Mouse (Mus musculus): Measurements from ENCODE around the gene Cep170. TPM values are rescaled to one million over a fixed set of nuclear protein-coding genes. Genes with fewer than 3 reads are reported as not detected.
A peak's percentile ranks its signal among the peaks of the same experiment; 100 is the strongest.

Gene Cep170
- polyA plus RNA-seq, 1 experiment from 2014 or later, result 17.9 TPM

- Histone ChIP-seq H3K27ac (ENCODE audit: low read length) (no peak overlapping the region), H3K4me2 (ENCODE audit: low read depth, low read length) (no peak overlapping the region), H3K27me3 (ENCODE audit: control insufficient read depth, insufficient read depth, low read depth, low read length) (no peaks in the 10 kb centered on the region), H3K36me3 (ENCODE audit: control insufficient read depth, insufficient read depth, low read length) (no peaks in the 10 kb centered on the region; the same call in 1 of the 2 replicates), H3K4me1 (replicated peaks; ENCODE audit: control insufficient read depth, insufficient read depth, low read length) (no peaks in the 10 kb centered on the region), H3K9ac (ENCODE audit: low read length) (no peak overlapping the region), H3K9me3 (ENCODE audit: control insufficient read depth, low read length) (no peaks in the 10 kb centered on the region), H3K4me3 (ENCODE audit: low read length) (no peak overlapping the region)
- peak; percentile 26; the same call in 1 of the 2 replicates for ATAC-seq (ENCODE audit: low read depth)
- WGBS, result 78% methylated on average over 4 of the region's 4 CpGs
Observed at GRCm38 (mm10) chr1:176827365-176827764, 13.5 kb upstream of the Cep170 start.

GRCm38 (mm10) chr1:176826931-176827330, 13.1 kb upstream of the Cep170 start:
- 86% methylated on average over 4 of the region's 4 CpGs for WGBS
- Histone ChIP-seq H3K4me2 (ENCODE audit: low read depth, low read length) (no peak overlapping the region), H3K9me3 (ENCODE audit: control insufficient read depth, low read length) (no peaks in the 10 kb centered on the region), H3K9ac (ENCODE audit: low read length) (no peak overlapping the region), H3K36me3 (ENCODE audit: control insufficient read depth, insufficient read depth, low read length) (no peaks in the 10 kb centered on the region; the same call in 1 of the 2 replicates), H3K4me3 (ENCODE audit: low read length) (no peak overlapping the region), H3K27ac (ENCODE audit: low read length) (no peak overlapping the region), H3K4me1 (replicated peaks; ENCODE audit: control insufficient read depth, insufficient read depth, low read length) (no peaks in the 10 kb centered on the region), H3K27me3 (ENCODE audit: control insufficient read depth, insufficient read depth, low read depth, low read length) (no peaks in the 10 kb centered on the region)
- ATAC-seq (ENCODE audit: low read depth), result no peak

GRCm38 (mm10) chr1:176826186-176826585, 12.3 kb upstream of the Cep170 start:
- H3K4me2 ChIP-seq (ENCODE audit: low read depth, low read length), result no peak overlapping the region
- H3K4me3 ChIP-seq (ENCODE audit: low read length), result no peak overlapping the region
- H3K4me1 ChIP-seq (replicated peaks; ENCODE audit: control insufficient read depth, insufficient read depth, low read length), result no peaks in the 10 kb centered on the region
- no peaks in the 10 kb centered on the region for H3K9me3 ChIP-seq (ENCODE audit: control insufficient read depth, low read length)
- ATAC-seq (ENCODE audit: low read depth), result no peak
- H3K9ac ChIP-seq (ENCODE audit: low read length), result no peak overlapping the region
- H3K36me3 ChIP-seq (ENCODE audit: control insufficient read depth, insufficient read depth, low read length), result no peaks in the 10 kb centered on the region; the same call in 1 of the 2 replicates
- WGBS, result 79% methylated on average over 11 of the region's 11 CpGs
- H3K27ac ChIP-seq (ENCODE audit: low read length), result no peak overlapping the region
- no peaks in the 10 kb centered on the region for H3K27me3 ChIP-seq (ENCODE audit: control insufficient read depth, insufficient read depth, low read depth, low read length)

GRCm38 (mm10) chr1:176825084-176825483, 11.2 kb upstream of the Cep170 start:
- 93% methylated on average over 4 of the region's 4 CpGs for WGBS
- H3K27me3 ChIP-seq (ENCODE audit: control insufficient read depth, insufficient read depth, low read depth, low read length), result no peaks in the 10 kb centered on the region
- ATAC-seq (ENCODE audit: low read depth), result no peak

GRCm38 (mm10) chr1:176824611-176825010, 10.7 kb upstream of the Cep170 start:
- H3K4me3 ChIP-seq (ENCODE audit: low read length), result no peak overlapping the region
- no peak overlapping the region for H3K9ac ChIP-seq (ENCODE audit: low read length)
- H3K4me2 ChIP-seq (ENCODE audit: low read depth, low read length), result no peak overlapping the region
- H3K4me1 ChIP-seq (replicated peaks; ENCODE audit: control insufficient read depth, insufficient read depth, low read length), result no peaks in the 10 kb centered on the region
- ATAC-seq (ENCODE audit: low read depth), result no peak
- no peaks in the 10 kb centered on the region; the same call in 1 of the 2 replicates for H3K36me3 ChIP-seq (ENCODE audit: control insufficient read depth, insufficient read depth, low read length)
- 85% methylated on average over 6 of the region's 6 CpGs for WGBS
- H3K9me3 ChIP-seq (ENCODE audit: control insufficient read depth, low read length), result no peaks in the 10 kb centered on the region
- H3K27ac ChIP-seq (ENCODE audit: low read length), result no peak overlapping the region
- no peaks in the 10 kb centered on the region for H3K27me3 ChIP-seq (ENCODE audit: control insufficient read depth, insufficient read depth, low read depth, low read length)

More at GRCm38 (mm10) chr1:176825084-176825483, 11.2 kb upstream of the Cep170 start:
- Histone ChIP-seq H3K27ac (ENCODE audit: low read length) (no peak overlapping the region), H3K36me3 (ENCODE audit: control insufficient read depth, insufficient read depth, low read length) (no peaks in the 10 kb centered on the region; the same call in 1 of the 2 replicates), H3K4me3 (ENCODE audit: low read length) (no peak overlapping the region), H3K9me3 (ENCODE audit: control insufficient read depth, low read length) (no peaks in the 10 kb centered on the region), H3K9ac (ENCODE audit: low read length) (no peak overlapping the region), H3K4me2 (ENCODE audit: low read depth, low read length) (no peak overlapping the region), H3K4me1 (replicated peaks; ENCODE audit: control insufficient read depth, insufficient read depth, low read length) (no peaks in the 10 kb centered on the region)

- Histone ChIP-seq H3K36me3 (ENCODE audit: control insufficient read depth, insufficient read depth, low read length) (no peaks in the 10 kb centered on the region; the same call in 1 of the 2 replicates), H3K27ac (ENCODE audit: low read length) (no peak overlapping the region), H3K4me3 (ENCODE audit: low read length) (no peak overlapping the region), H3K27me3 (ENCODE audit: control insufficient read depth, insufficient read depth, low read depth, low read length) (no peaks in the 10 kb centered on the region), H3K4me2 (ENCODE audit: low read depth, low read length) (no peak overlapping the region), H3K4me1 (replicated peaks; ENCODE audit: control insufficient read depth, insufficient read depth, low read length) (no peaks in the 10 kb centered on the region), H3K9me3 (ENCODE audit: control insufficient read depth, low read length) (no peaks in the 10 kb centered on the region), H3K9ac (ENCODE audit: low read length) (no peak overlapping the region)
- 63% methylated on average over 8 of the region's 8 CpGs for WGBS
- no peak; the same call in 1 of the 2 replicates for ATAC-seq (ENCODE audit: low read depth)
Observed at GRCm38 (mm10) chr1:176823889-176824288, 10.0 kb upstream of the Cep170 start.

GRCm38 (mm10) chr1:176822949-176823348, 9.1 kb upstream of the Cep170 start:
- no peaks in the 10 kb centered on the region; the same call in 1 of the 2 replicates for H3K36me3 ChIP-seq (ENCODE audit: control insufficient read depth, insufficient read depth, low read length)
- H3K4me2 ChIP-seq (ENCODE audit: low read depth, low read length), result no peak overlapping the region
- no peaks in the 10 kb centered on the region for H3K9me3 ChIP-seq (ENCODE audit: control insufficient read depth, low read length)
- ATAC-seq (ENCODE audit: low read depth), result no peak
- H3K4me1 ChIP-seq (replicated peaks; ENCODE audit: control insufficient read depth, insufficient read depth, low read length), result 0 out of 2 replicates have a peak, but pooled peaks cover 3% of the 10 kb centered on the region
- H3K27me3 ChIP-seq (ENCODE audit: control insufficient read depth, insufficient read depth, low read depth, low read length), result no peaks in the 10 kb centered on the region
- H3K27ac ChIP-seq (ENCODE audit: low read length), result no peak overlapping the region
- no peak overlapping the region for H3K9ac ChIP-seq (ENCODE audit: low read length)
- WGBS, result 79% methylated on average over 4 of the region's 4 CpGs
- H3K4me3 ChIP-seq (ENCODE audit: low read length), result no peak overlapping the region

GRCm38 (mm10) chr1:176821929-176822328, 8.1 kb upstream of the Cep170 start:
- no peaks in the 10 kb centered on the region; the same call in 1 of the 2 replicates for H3K36me3 ChIP-seq (ENCODE audit: control insufficient read depth, insufficient read depth, low read length)
- H3K27ac ChIP-seq (ENCODE audit: low read length), result no peak overlapping the region
- no peaks in the 10 kb centered on the region for H3K9me3 ChIP-seq (ENCODE audit: control insufficient read depth, low read length)
- no peak for ATAC-seq (ENCODE audit: low read depth)
- H3K4me2 ChIP-seq (ENCODE audit: low read depth, low read length), result no peak overlapping the region
- no peak overlapping the region for H3K4me3 ChIP-seq (ENCODE audit: low read length)
- WGBS, result 22% methylated on average over 1 of the region's 1 CpGs
- no peaks in the 10 kb centered on the region for H3K27me3 ChIP-seq (ENCODE audit: control insufficient read depth, insufficient read depth, low read depth, low read length)
- no peak overlapping the region for H3K9ac ChIP-seq (ENCODE audit: low read length)
- 0 out of 2 replicates have a peak, but pooled peaks cover 3% of the 10 kb centered on the region for H3K4me1 ChIP-seq (replicated peaks; ENCODE audit: control insufficient read depth, insufficient read depth, low read length)

GRCm38 (mm10) chr1:176818763-176819162, 4.9 kb upstream of the Cep170 start:
- Histone ChIP-seq H3K4me3 (ENCODE audit: low read length) (no peak overlapping the region), H3K9me3 (ENCODE audit: control insufficient read depth, low read length) (no peaks in the 10 kb centered on the region), H3K4me1 (replicated peaks; ENCODE audit: control insufficient read depth, insufficient read depth, low read length) (peaks cover 6% of the 10 kb centered on the region; the same call in 1 of the 2 replicates), H3K27me3 (ENCODE audit: control insufficient read depth, insufficient read depth, low read depth, low read length) (no peaks in the 10 kb centered on the region), H3K9ac (ENCODE audit: low read length) (0 out of 2 replicates have a peak overlapping the region, but pooled peaks have one; percentile 11), H3K36me3 (ENCODE audit: control insufficient read depth, insufficient read depth, low read length) (no peaks in the 10 kb centered on the region), H3K4me2 (ENCODE audit: low read depth, low read length) (no peak overlapping the region), H3K27ac (ENCODE audit: low read length) (no peak overlapping the region)
- no peak for ATAC-seq (ENCODE audit: low read depth)
- 26% methylated on average over 6 of the region's 6 CpGs for WGBS
